Mouse (Mus musculus) left cerebral cortex, adult 2 months (tissue): ENCODE data around the gene Afm. TPM values are rescaled to one million over a fixed set of nuclear protein-coding genes. Genes with fewer than 3 reads are reported as not detected.

Experiments
- DNase-seq, 2 experiments: peaks; one replicate each; pipeline ENCODE4 v3.0.0; 2021 to 2022; ENCODE audit warnings: low spot score in 2 of 2, mixed read lengths in 1 of 2; ENCODE audit errors: extremely low spot score in 1 of 2
- H3K27ac ChIP-seq: fragments of 200-600 bp; 2 replicates; pipeline ENCODE4 v1.8.1; 2022
- H3K4me3 ChIP-seq: fragments of 200-600 bp; 2 replicates; pipeline ENCODE4 v1.8.1; 2022
- CTCF ChIP-seq: fragments of 200-600 bp; IDR thresholded peaks from 2 replicates; pipeline ENCODE4 v1.8.1; 2022; ENCODE audit warnings: antibody characterized with exemption, mild to moderate bottlenecking, moderate library complexity
- intact Hi-C: fragments of 180-260 bp; cut with DNase I; formaldehyde crosslinking; loops from one replicate; pipeline ENCODE4 v1.15.1; 2025
- total RNA-seq, 2 experiments: library from RNA; stranded (reverse); gene quantifications; 2 replicates each; pipeline ENCODE4 v1.2.3; 2021

Afm gene
- total RNA-seq, 2 experiments from 2014 or later: not detected

- peak; percentile 96 for TF ChIP-seq CTCF
- H3K27ac ChIP-seq: peak overlapping the region; percentile 80
- peak overlapping the region; percentile 51 for H3K4me3 ChIP-seq
- DNase-seq: peak; percentile 85 to 86
- intact Hi-C loops: loop anchor here (1.0 to 5.0 kb wide), 4 partner anchors 88 to 387 kb away; partner anchors contain the start of gene Cox18
Measured at GRCm38 (mm10) chr5:90588708-90589595, 70.2 kb downstream of the Afm start.

- H3K4me3 ChIP-seq: no peak overlapping the region
Measured at GRCm38 (mm10) chr5:90590676-90591075, 71.9 kb downstream of the Afm start.

GRCm38 (mm10) chr5:90591936-90592335 is 73.2 kb downstream of the Afm start:
- no peak for TF ChIP-seq CTCF
- intact Hi-C loops: no loop called here
- H3K4me3 ChIP-seq: no peak overlapping the region

More at GRCm38 (mm10) chr5:90590676-90591075, 71.9 kb downstream of the Afm start:
- intact Hi-C loops: no loop called here
- TF ChIP-seq CTCF: no peak
- H3K27ac ChIP-seq: no peak overlapping the region
- DNase-seq: no peak

GRCm38 (mm10) chr5:90594945-90595344 is 76.2 kb downstream of the Afm start:
- H3K27ac ChIP-seq: no peak overlapping the region
- no peak for TF ChIP-seq CTCF
- no peak for DNase-seq
- H3K4me3 ChIP-seq: no peak overlapping the region
- intact Hi-C loops: no loop called here

More at GRCm38 (mm10) chr5:90591936-90592335, 73.2 kb downstream of the Afm start:
- H3K27ac ChIP-seq: no peak overlapping the region
- no peak for DNase-seq

GRCm38 (mm10) chr5:90596155-90596554 is 77.4 kb downstream of the Afm start:
- intact Hi-C loops: no loop called here
- no peak for TF ChIP-seq CTCF
- DNase-seq: no peak
- H3K27ac ChIP-seq: no peak overlapping the region
- H3K4me3 ChIP-seq: no peak overlapping the region

GRCm38 (mm10) chr5:90601469-90601868 is 82.7 kb downstream of the Afm start:
- intact Hi-C loops: loop anchor here (1.0 to 10.0 kb wide), 2 partner anchors 51 to 303 kb away; partner anchors contain the start of gene Cxcl2

More at GRCm38 (mm10) chr5:90601469-90601868, 82.7 kb downstream of the Afm start:
- peak; percentile 22 to 50 for DNase-seq
- no peak overlapping the region for H3K4me3 ChIP-seq
- peak; percentile 70 for TF ChIP-seq CTCF
- no peak overlapping the region for H3K27ac ChIP-seq

Other genes starting within 250 kb of the Afm start
- 100 to 1,000 TPM; 124 TPM for gene Ankrd17, start 152.4 kb upstream of the Afm start, total RNA-seq
- 1 to 10 TPM; 1.1 to 1.6 TPM for gene Gm9958, start 151.7 kb upstream of the Afm start, total RNA-seq
- gene Alb, start 58.0 kb upstream of the Afm start, total RNA-seq: not detected
- gene Afp, start 28.2 kb upstream of the Afm start, total RNA-seq: under 1 TPM in 1 of 2 experiments, not detected in 1; 0.75 TPM
- gene 5830473C10Rik, start 42.2 kb downstream of the Afm start, total RNA-seq: under 1 TPM; 0.14 to 0.18 TPM
- 1 to 10 TPM; 1.6 to 2.3 TPM for gene Rassf6, start 121.7 kb downstream of the Afm start, total RNA-seq
- gene Cxcl5, start 240.4 kb downstream of the Afm start, total RNA-seq: under 1 TPM in 1 of 2 experiments, not detected in 1; 0.35 TPM
- under 1 TPM; 0.44 to 0.66 TPM for gene Ppbp, start 249.6 kb downstream of the Afm start, total RNA-seq